Mouse (Mus musculus) thymus, postnatal 0 days (tissue): ENCODE results near the gene Gm6880. TPM values are rescaled to one million over a fixed set of nuclear protein-coding genes. Genes with fewer than 3 reads are reported as not detected.
A peak's percentile ranks its signal among the peaks of the same experiment; 100 is the strongest.
"Not testable (repeated sequence)": the region's sequence is repeated elsewhere in the genome, so short reads cannot be mapped to it uniquely, and the experiment has no call there.

Experiments
- DNase-seq: peaks from one replicate; pipeline ENCODE4 v3.0.0-alpha.2; 2015; ENCODE audit warnings: low spot score
- polyA plus RNA-seq: library from polyadenylated mRNA; unstranded; fragments of >200 nt; fragmentation: Nextera tagmentation; extraction: Ambion mirVana; gene quantifications from 2 replicates; pipeline ENCODE4 v1.2.1, GENCODE M21; 2015

The Gm6880 gene
- polyA plus RNA-seq = not detected in 2 replicates

GRCm38 (mm10) chrX:74481349-74481885 is at the start of gene Gm6880:
Gene Gm6880, minus strand, starts transcription at chrX:74481399.
- DNase-seq = not testable (repeated sequence)

DNA sequence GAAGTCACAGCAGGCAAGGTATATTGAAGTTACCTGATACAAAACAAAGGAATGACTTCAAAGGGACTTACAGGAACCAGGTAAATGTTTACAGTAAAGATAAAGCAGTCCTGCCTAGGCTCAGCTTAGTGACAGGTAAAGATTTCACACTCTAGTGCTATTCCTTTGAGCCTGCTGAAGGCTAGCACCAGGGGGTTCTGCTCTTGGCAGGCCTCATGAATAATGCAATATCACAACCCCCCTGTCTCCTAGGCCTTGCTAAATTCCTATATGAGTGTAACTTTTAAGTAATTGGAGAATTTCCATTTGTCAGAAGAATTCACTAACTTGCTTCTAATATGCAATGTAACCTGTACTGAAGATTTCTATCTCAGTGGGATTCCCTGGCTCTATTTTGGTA is 36.3 kb upstream of the Gm6880 start:
- DNase-seq = not testable (repeated sequence)

GRCm38 (mm10) chrX:74497131-74497530 is 15.9 kb upstream of the Gm6880 start:
- DNase-seq = no peak

GRCm38 (mm10) chrX:74452773-74453172 is 28.4 kb downstream of the Gm6880 start:
- peak; percentile 32 for DNase-seq

GRCm38 (mm10) chrX:74451157-74451912 is 29.9 kb downstream of the Gm6880 start:
- no peak for DNase-seq

Other genes starting within 250 kb of the Gm6880 start
- 108 and 110 TPM in 2 replicates for gene Flna, start 231.6 kb downstream of the Gm6880 start, polyA plus RNA-seq
- gene Emd, start 226.7 kb downstream of the Gm6880 start, polyA plus RNA-seq = 19.6 and 22.5 TPM in 2 replicates
- gene Rpl10, start 210.6 kb downstream of the Gm6880 start, polyA plus RNA-seq = 838 and 891 TPM in 2 replicates
- gene Taz, start 199.5 kb downstream of the Gm6880 start, polyA plus RNA-seq = 66.0 and 71.6 TPM in 2 replicates
- 8.1 and 9.0 TPM in 2 replicates for gene Dnase1l1, start 199.1 kb downstream of the Gm6880 start, polyA plus RNA-seq
- gene Atp6ap1, start 184.3 kb downstream of the Gm6880 start, polyA plus RNA-seq = 87.8 and 92.3 TPM in 2 replicates
- gene Gdi1, start 176.4 kb downstream of the Gm6880 start, polyA plus RNA-seq = 104 and 107 TPM in 2 replicates
- gene Fam50a, start 168.4 kb downstream of the Gm6880 start, polyA plus RNA-seq = 58.4 and 60.2 TPM in 2 replicates
- gene Plxna3, start 152.3 kb downstream of the Gm6880 start, polyA plus RNA-seq = 0.83 and 0.96 TPM in 2 replicates
- 123 and 138 TPM in 2 replicates for gene Lage3, start 127.8 kb downstream of the Gm6880 start, polyA plus RNA-seq
- 58.7 and 63.1 TPM in 2 replicates for gene Ubl4a, start 108.2 kb downstream of the Gm6880 start, polyA plus RNA-seq
- gene Slc10a3, start 108.0 kb downstream of the Gm6880 start, polyA plus RNA-seq = 19.8 and 20.1 TPM in 2 replicates
- gene Fam3a, start 88.1 kb downstream of the Gm6880 start, polyA plus RNA-seq = 22.7 and 23.2 TPM in 2 replicates
- 22.7 and 25.1 TPM in 2 replicates for gene Ikbkg, start 88.1 kb downstream of the Gm6880 start, polyA plus RNA-seq
- 38.7 and 43.8 TPM in 2 replicates for gene G6pdx, start 52.2 kb downstream of the Gm6880 start, polyA plus RNA-seq
- not detected in 2 replicates for gene Olfr1326-ps1, start 93.5 kb upstream of the Gm6880 start, polyA plus RNA-seq
- gene Olfr1325, start 111.3 kb upstream of the Gm6880 start, polyA plus RNA-seq = not detected in 2 replicates
- 0.13 and 0.14 TPM in 2 replicates for gene Gm5640, start 164.2 kb upstream of the Gm6880 start, polyA plus RNA-seq